Mouse (Mus musculus) kidney, adult 2 months (tissue): Measurements from ENCODE around the gene Cfdp1.

Source experiments
- CTCF ChIP-seq: fragments of 200-500 bp; conservative IDR thresholded peaks from 2 replicates; pipeline ENCODE4 v1.5.1; 2011; ENCODE audit warnings: low read depth, mild to moderate bottlenecking, control low read depth, low read length, moderate library complexity, mixed read lengths; ENCODE audit not compliant: insufficient read depth, insufficient read length
- POLR2A ChIP-seq: fragments of 200-500 bp; IDR thresholded peaks from one replicate; pipeline ENCODE4 v1.6.1; 2011; ENCODE audit warnings: low read depth, low read length, control low read depth

DNA sequence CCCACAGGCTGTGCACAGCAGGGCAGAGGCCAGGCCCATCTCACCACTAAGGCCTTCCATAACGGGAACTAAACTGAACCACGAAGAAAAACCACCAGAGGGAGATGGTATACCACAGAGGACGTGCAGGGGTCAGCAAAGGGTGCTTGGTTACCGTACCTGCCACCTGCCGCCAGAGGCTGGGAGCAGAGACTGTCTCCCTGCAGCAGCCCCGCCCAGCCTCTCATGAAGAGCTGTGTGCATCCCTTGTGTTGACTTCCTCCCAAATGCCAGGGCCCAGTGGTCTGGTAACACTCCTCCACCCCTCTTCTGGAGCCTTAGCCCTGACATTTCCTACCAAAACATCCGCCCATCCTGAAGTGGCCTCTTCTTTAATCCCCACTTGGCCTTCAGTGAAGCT lies 114.5 kb downstream of the Cfdp1 start:
- no peak; the same call in 1 of the 2 replicates for TF ChIP-seq CTCF
- no peak for TF ChIP-seq POLR2A
